Mouse (Mus musculus) cerebellum, adult 9-10 months (tissue): Measurements from ENCODE around the gene Lbr.
"Not testable (repeated sequence)": the region's sequence is repeated elsewhere in the genome, so short reads cannot be mapped to it uniquely, and the experiment has no call there.

Experiments used
- DNase-seq: peaks from one replicate; pipeline ENCODE4 v3.0.0; 2022

The Lbr gene

DNA sequence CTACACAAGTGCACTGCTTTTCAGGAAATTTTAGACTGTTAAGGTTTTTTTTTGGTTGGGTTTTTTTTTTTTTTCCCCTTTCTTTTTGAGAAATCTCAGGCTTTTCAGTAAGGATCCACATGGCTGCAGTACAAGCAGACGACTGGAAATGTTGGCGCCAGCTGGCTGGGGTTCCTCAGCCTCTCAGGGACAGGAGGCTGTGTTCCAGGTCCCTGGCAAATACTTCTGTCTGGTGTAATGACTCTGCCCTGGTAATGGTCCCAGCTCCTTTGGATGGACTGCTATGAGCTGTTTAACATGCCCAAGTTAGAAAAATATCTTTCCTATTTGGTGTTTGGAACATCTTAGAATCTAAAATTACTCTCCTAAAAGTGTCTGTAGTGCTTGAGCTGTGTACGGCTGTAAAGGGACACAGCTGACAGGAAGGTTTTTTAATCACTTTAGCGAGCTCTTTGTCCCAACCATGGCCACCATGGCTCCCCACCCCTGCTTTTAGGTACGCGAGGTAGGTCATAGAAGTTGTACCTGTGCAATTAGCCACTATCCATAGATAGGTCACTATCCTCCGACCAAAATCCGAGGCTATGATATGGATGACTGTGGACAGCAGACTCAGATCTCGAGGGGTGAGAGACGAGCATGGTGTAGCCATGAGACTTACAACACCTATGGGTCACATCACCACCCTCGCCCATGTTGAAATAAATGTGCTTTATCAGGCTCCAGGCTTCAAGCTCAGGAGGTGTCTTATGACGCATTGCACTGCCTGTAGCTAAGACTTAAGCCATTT lies 8.9 kb upstream of the Lbr start:
- DNase-seq = no peak

DNA sequence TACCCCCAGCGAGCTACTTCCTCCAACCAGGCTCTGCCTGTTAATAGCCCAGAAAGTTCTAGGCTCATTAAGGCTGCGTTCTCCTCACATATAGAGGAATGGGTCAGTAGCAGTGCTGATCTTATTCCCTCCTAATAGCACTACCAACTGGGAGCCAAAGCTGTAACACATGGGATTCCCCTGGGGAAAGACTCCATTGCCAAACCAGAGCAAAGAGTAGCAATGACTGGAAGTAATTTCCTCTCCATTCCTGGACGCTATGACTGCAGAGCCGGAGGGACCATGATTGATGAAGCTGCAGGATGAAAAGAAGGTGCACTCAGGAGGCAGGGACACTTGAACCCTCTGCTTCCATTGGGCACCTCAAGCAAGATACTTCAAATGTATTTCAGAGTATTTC lies 7.6 kb upstream of the Lbr start:
- no peak for DNase-seq

DNA sequence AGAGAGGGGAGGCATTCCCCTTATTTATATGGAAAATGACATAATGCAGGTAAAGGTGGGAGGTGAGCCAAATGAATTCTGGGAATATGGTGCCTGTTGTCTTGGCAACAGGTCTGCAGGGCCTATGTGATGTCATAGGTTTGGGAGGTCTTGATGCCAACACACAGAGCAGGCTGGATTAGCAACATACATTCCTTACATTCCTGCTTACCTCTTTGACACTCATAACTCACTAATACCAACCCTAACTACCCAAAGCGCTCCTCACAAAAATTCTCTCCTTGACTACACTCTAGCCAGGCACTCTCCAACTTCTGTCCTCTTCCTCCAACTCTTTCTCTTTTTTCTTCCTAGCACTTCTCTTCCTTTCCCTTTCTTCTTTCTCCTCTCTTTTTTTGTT lies 5.4 kb upstream of the Lbr start:
- DNase-seq = no peak

DNA sequence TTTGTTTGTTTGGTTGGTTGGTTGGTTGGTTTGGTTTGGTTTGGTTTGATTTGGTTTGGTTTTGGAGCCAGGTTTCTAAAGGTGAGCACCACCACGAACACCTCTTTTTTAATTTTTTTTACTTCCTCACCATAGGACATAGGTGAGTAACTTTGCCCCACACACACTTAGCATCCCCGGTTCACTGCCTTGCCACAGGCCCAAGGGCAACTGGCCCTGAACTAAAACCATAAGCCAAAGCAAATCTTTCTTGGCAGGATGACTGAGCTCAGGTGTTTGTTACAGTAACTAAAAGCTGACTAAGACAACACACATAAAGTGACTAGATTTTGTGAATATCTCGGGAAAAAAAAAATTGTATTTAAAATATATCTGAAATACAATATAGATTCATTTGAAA lies 4.5 kb upstream of the Lbr start:
- no peak for DNase-seq

DNA sequence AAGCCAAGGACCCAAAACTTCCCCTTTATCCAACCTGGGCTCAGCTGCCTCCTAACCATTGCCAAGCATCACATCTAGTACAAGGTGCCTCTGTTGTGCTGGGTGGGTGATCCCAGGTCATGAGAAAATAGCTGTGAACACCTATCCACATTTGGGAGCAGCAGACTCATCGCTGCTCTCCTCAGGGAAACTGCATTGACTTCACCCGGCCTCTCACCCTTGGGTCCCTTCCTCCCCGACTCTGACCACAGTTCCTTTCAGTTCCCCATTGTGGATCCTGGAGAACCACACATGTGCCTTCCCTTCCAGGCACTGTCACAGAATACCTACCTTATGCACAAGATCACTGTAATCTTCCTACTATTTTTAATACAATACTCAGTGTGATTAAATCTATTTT lies 2.9 kb upstream of the Lbr start:
- no peak for DNase-seq

DNA sequence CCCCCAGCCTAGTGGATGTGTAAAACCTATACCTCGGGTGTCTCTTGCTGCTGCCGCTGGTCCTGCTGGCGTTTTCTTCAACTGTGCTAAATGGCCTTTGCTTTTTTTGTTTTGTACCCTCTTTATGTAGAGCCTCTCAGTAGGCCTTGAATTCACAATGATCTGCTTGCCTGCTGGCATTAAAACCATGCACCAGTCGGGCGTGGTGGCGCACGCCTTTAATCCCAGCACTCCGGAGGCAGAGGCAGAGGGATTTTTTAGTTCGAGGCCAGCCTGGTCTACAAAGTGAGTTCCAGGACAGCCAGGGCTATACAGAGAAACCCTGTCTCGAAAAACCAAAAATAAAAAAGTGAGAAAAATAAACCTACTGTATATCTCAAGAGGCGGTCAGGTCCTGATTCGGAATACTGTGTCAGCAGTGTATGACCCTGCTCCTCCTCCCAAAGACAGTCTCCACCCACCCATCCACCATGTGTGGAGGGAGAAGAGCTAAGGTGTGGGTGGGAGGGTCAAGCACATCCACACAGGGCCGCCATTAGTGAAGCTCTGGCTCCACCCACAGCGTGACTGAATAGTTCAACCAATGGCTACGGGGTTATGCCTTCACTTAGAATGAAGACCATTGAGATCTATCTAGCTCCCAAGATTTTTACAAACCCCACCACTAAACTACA lies 2.2 kb upstream of the Lbr start:
- DNase-seq = no peak

DNA sequence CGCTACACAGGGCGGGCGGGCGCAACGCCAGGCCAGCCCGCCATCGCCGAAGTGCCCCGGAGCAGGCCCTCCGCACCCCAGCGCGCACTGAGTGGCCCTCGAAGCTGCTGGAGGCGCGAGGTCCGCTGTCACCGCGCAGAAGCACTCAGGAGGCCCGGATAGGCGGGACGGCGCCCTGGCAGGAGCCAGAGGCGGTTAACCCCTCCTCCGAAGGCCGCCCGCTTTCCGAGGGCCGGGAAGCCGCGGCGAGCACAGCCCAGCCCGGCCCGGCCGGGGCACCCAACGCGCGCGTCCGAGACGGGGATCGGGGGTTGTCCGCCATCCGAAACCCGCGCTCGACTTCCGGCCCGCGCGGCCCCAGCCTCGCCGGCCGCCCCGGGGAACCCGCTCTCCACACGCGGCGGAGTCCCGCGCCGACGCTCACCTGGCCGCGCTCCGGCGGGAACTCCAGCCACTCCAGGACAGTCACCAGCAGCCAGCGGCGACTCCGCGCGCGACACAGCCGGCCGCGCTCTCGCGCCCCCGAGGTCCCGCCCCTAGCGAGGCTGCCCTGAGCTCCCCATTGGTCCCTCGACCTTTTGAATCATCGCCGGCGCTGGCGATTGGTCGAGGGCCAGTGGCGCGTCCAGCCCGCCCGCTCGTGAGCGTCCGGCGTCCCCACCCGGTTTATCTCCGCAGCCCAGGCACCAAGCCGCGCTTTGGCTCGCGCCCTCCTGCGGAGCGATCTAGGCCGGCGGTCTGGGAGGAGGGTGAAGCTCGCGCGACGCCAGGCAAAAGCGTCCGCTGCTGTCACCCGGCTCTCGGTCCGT lies 778 bp downstream of the Lbr start:
- DNase-seq = peak; percentile 95

DNA sequence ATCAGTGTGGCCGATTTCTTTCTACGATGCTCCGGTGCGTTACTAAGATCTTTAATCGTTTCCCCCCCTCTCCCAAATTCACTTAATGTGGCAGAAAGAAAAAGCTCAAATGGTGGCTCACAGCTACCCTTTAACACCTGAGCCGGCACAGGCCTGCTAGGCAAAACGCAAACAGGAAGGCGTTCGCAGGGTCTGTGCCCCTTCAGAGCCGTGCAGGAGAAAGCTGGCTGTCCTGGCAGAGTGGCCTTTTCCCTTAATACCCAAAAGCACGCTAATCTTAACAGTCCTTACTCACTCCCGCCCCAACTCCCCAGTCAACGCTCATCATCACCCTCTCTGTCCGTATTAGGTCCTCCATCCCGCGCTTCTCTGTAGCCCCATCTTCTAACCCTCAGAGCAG lies 1.4 kb downstream of the Lbr start:
- DNase-seq = no peak

DNA sequence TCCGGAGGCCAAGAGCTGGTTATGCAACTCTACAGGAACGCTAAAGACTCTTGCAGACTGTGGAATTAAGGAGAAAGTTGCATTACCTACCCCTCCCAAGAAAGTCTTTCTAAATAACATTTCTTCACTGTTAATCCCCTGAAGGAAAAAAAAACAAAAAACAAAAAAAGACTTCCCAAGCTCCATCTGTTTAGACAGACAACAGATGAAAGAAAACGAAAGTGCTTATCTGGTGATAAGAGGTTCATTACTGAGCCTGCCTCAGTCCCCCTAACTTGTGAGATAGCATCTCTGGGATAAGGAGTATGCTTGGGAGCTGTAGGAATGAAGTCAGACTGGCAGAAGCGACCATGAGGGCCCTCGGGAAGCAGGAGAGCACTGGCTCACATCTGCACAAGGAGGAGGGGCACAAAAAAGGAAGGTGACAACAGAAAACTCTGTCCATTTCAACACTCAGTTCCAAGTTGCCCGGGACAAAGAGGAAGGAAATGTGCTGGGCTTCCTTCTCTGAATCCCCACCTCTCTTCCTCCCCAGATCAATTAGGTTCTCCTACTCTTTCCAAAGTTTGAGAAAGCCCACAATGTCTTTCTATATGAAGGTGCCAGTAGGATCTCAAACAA lies 3.0 kb downstream of the Lbr start:
- no peak for DNase-seq

DNA sequence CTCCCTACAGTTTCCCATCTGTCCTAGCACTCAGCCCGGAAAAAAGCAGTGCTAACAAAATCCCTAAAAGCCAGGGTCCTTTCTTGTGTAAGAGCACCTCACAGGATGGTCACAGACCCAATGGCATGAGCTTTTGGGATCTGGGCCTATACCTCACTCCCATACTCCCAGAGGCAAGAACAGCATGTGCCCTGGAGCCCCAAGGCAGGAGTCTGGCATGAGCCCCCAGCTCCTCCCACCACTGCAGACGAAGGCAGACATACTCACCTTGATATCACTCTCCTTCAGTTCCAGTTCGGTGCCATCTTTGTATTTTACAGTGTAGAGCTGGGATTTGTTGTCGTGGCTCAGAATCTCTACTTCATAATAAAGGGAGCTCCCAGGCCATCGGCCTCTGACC lies 4.7 kb downstream of the Lbr start:
- no peak for DNase-seq

DNA sequence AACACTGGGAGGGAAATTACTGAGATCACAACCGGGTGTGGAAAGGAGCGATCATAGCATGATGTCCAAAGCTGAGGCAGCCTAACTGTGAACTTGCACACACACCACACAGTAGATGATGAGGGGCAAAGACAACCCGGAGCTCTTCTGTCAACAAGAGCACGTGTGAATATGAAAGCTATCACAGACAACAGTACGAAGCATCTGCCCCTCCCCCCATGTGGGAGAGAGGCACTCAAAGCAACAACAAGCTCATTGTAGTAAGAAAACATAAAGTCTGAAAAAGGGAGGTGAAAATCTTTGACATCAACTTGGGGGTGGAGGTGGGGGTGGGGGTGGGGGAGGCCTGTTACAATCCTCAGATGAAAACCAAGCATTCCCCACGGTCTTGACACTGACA lies 9.7 kb downstream of the Lbr start:
- DNase-seq = peak; percentile 48

DNA sequence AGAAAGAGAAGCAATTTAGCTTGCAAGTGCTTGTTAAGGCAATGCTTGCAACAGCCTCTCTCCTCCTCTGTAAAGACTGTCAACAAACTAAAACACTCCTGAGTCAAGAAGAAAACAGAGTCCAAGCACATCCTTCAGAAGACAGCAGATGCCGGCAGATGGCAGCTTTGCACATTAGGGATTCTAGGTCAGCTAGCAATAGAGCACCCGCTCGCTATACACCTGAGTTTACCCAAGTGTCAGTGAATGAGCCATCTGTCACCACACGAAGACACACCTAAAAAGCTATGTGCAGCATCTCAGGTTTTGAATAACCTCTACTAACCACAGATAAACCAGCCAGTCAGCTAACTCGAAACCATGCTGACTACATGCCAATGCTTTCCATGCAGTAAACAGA lies 10.1 kb downstream of the Lbr start:
- peak; percentile 78 for DNase-seq

DNA sequence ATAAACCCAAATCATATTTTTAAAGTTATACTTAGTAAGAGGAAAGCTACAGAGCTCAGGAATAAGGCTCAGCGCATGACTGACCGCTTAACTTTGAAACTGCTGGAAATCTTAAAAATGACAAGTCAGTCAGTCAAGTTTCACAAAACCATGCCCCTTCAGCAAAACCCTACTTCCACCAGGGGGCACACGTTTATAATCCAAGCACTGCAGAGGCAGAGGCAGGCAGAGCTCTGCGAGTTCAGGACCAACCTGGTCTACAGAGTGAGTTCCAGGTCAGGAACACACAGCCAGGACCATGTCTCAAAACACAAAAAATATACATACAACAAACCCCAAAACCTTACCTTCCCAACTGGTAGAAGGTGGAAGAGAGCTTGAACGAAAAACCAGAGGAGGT lies 14.5 kb downstream of the Lbr start:
- no peak for DNase-seq

DNA sequence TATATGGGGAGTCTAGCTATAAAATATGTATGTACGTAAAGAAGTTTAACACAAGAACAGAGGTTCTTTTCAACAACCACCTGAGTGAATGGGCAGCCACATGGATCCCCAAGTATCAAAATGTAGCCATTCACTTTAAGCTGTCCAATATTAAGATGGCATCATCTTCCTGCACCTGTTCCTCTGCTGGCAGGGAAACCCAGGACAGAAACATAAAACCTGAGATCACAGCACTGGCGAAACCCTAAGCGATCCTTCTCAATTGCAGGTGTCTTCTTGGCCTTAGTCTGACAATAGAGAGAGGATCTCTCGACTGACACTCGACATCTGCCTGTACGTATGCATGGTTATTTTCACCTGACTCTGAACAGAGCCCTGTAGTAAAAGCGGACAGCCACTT lies 16.1 kb downstream of the Lbr start:
- DNase-seq = no peak

DNA sequence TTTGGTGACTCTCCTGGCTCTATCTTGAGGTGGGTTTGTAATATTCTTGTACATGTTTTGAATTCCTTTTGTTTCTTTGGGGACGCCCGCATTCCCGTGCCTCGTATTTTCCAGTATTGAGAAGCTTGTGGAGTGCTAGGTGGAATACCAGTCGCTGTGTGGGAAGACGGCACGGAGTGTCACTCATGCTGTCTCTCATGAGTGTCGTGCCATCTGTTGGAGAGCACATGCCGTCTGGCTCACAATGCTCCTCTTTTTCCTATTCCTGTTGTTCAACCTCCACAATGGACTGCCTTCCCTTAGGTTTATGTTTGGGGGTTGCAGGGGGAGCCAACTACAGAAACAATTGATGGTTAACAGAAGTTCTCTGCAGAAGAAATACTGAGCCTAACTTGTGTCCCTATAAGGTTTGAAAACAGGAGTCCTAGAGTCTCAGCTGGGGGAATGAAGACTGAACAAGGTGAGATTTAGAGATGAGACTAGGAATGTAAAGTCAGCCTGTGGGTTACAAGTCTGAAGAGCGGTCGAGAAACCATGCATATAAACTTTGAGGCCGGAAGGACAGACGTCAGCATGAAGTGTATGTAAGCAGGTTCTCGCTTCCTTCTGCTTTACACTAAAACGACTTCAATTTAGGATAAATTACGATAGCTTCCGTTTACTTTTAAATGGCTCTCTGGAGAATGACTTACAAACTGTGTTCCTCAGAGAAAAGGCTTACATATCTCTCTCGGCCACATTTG lies 31.2 kb downstream of the Lbr start:
- no peak for DNase-seq

DNA sequence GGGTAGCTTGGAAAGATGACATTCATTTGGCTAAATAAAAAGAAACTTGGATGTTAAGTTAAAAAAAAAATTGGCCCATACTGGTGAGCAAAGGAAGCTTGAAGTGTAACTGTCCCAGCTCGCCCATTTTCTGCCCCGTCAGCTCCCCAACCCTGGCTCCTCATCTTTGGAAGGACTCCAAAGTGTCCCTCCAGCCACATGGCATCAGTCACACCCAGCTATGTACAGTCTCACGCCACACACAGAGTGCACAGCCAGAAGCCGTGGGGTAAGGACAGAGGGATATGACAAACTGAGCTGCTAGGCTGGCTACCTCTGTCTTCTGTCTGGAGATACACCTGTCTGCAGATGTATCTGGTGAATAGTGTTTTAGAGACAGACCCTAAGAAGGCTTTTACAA lies 42.2 kb downstream of the Lbr start:
- no peak for DNase-seq

DNA sequence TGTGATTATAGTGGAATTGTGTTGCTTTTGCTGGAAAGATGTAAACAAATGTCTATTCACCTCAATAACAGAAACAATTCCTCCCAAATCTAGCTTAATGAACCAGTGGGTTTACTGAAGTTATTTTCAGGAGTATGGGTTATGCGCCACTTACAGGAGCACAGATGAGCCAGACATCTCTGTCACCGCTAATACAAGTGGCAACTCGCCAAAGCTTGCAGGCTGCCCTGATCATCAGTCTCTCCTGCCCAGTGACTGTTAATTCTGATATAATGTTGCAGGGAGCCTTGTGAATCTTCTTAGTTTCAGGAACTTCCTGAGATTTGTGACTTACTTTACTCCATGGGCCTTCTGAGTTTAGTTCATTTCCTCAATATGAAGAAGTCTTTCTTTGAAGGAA lies 42.9 kb downstream of the Lbr start:
- DNase-seq = no peak

DNA sequence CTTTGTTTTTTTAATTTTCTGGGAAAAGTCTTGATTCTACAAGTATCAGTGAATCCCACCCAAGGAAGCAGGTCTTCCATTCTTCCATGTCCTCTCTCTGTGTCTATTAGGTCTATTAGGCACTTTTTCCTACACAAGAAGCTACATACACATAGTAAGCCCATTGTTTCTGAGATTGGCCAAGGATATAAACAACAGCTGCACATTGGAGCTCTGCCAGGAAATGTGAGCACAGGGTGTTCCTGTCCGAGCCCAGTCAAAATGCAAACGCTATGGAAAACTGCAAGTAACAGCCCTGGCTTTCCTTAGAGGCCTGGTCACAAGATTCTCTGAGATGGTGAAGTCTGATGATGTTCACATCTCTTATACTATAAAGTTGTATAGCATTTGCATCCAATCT lies 49.3 kb downstream of the Lbr start:
- no peak for DNase-seq

DNA sequence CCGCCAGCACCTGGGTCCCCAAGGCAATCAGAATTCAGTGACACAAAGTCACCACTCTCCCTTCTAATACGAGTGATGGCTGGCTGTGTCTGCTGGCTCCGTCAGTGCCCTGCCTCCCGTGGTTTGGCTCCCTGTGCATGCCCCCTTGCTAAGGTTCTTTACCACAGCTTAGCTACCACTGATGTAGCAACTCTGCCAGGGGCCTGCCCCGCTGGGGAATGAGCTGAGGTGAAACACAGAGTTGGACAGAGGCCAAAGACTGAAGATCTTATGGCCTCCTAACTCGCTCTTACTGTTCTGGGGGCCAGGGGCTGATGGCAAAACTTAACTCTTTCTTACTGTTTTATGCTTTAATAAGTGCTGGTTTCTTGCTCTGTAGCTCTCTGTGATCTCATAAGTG lies 52.9 kb downstream of the Lbr start:
- DNase-seq = no peak

DNA sequence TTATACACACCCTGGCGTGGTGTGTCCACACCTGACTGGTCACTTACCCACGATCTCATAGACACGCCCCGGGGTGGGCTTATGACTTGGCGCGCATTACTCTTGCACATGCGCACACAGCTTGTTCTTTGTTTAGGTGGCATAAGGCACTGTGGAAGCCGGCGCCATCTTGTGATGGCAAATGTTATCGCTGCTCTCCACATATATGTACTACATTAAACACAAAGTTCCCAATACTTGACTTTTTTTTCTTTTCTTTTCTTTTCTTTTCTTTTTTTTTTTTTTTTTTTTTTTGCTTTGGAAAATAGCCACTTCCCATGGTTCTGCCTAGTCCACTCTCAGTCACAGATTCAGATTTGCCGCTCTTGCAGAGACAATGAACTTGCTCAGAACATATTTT lies 60.2 kb downstream of the Lbr start:
- DNase-seq = not testable (repeated sequence)

DNA sequence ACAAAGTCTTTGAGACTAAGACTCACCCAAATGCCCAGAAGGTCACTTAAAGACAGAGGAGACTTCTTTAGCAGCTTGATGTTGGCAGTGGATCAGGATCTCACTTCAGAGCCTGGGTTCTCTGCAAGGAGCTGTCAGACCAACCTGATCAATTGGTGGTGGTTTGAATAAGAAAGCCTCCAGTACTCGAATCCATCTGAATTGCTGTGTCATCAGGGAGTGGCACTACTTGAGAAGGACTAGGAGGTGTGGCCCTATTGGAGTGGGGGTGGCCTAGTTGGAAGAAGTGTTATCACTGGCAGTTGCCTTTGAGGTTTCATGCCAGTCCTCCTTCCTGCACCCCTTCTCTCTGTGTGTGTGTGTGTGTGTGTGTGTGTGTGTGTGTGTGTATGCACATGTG lies 66.3 kb downstream of the Lbr start:
- DNase-seq = no peak

DNA sequence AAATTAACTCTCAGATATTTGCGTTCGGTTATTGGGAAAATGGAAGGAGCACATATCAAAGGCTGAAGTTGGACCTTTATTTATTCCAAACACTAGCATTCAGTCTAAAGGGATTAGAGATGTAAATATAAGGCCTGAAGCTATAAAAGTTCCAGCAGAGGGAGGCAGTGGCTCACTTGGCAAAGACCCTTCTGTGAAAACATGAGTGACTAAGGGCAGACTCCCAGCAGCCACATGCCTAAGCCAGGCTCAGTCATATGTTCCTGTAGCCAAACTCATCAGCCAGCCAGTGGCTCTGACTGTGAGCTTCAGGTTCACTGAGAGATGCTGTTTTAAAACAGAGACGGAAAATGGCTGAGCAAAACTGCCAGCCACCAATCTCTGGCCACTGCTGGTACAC lies 71.0 kb downstream of the Lbr start:
- no peak for DNase-seq

DNA sequence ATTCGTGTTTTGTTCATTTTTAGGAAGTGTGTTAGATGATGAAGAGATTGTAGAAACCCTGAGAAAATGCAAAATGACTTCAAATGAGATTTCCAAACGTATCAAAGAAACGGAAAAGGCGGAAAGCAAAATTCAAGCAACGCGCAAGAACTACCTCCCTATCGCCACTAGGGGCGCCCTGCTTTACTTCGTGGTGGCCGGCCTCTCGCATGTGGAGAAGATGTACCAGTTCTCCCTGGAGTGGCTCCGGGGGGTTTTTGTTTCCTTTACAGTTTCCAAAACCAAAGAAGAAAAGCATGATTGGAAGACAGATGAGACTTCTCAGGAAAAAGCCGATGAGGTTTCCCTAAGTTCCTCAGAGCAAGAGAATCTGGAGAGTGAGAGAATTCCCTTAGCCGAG lies 73.5 kb downstream of the Lbr start:
- DNase-seq = no peak
